Mouse (Mus musculus): Measurements from ENCODE around the gene Hnrnpll.
"Not testable (repeated sequence)": the region's sequence is repeated elsewhere in the genome, so short reads cannot be mapped to it uniquely, and the experiment has no call there.

Hnrnpll gene

DNA sequence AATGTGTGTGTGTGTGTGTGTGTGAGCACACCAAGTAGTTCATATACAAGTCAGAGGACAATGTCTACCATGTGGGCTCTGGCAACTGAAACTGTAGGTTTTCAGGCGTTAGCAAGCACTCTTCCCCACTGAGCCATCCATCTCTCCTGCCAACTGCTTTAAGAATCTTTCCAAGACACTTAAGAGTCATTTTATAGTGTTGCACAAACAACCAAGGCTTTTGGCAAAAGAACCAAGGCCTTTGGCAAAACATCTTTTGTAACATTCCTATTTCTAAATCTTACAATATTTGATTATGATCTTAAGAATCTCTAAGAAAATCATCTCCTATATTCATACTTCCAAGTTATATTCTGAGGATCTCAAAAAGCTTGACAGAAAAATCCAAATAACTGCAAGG lies 2.4 kb downstream of the Hnrnpll start:
- no peak for DNase-seq (ENCODE audit: low read depth, low spot score)

DNA sequence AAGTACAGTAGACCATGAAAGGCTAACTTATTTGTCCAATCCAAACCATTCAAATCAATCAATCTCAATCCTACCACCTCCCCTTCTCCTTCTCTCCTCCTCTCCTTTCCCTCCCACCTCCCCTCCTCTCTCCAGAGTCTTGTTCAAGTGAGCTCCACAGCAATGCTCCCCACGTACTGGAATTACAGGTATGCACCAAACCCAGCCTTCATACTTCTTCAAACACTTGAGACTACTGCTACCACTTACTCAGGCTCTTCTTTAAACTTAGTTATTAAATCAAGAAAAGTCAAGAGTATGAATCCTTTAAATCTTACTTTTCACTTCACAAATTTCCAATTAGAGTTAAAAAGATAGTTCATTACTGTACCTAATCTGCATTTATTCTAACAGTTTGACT lies 3.6 kb downstream of the Hnrnpll start:
- no peak for DNase-seq (ENCODE audit: low read depth, low spot score)

DNA sequence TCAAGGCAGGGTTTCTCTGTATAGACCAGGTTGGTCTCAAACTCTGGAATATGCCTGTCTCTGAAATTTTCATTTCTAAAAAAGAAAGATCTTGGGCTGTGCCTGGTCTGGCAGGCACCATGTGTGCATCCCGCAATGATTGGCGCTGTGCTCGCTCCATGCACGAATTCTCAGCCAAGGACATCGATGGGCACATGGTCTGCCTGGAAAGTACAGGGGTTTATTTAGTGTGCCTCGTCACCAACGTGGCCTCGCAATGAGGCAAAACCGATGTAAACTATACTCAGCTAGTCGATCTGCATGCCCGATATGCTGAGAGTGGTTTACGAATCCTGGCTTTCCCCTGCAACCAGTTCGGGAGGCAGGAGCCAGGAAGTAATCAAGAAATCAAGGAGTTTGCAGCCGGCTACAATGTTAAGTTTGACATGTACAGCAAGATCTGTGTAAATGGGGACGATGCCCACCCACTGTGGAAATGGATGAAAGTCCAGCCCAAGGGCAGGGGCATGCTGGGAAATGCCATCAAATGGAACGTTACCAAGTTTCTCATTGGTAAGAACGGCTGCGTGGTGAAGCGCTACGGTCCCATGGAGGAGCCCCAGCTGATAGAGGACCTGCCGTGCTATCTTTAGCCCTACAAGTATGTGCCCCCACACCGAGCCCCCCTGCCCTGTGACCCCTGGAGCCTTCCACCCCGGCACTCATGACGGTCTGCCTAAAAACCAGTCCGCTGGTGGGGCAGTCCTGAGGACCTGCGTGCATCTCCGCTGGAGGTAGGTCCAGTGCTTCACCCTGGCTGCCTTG lies 8.0 kb downstream of the Hnrnpll start:
- no peak for DNase-seq (ENCODE audit: low read depth, low spot score)

DNA sequence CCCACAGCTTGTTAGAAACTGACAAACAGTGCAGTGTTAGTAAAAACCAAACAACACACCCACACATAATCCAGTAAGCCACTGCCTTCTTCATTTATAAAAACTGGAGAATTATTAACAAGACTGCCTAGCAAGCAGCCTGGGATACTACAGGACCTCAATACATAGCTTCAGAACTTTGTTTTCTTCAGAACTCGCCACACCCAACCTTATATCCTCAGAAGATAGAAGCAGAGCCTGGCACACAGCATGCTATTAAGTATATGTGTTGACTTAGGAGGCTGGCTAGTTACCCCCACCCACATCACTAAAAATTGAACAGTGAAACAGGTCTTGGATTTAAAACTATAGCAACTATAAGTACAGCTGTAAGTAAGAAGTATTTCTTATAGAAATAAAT lies 10.5 kb downstream of the Hnrnpll start:
- DNase-seq (ENCODE audit: low read depth, low spot score) = no peak

DNA sequence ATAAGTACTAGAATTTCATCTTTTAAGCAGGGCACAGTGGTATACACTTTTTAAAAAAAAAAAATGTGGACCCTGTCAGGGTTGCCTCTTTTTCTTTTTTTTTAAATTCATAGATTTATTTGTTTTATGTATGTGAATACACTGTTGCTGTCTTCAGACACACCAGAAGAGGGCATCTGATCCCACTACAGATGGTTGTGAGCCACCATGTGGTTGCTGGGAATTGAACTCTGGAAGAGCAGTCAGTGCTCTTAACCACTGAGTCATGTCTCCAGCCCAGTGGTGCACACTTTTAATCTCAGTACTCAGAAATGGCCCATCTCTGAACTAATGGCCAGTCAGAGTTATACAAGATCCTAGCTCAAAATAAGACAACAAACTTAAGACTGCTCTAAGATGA lies 12.8 kb downstream of the Hnrnpll start:
- DNase-seq (ENCODE audit: low read depth, low spot score) = not testable (repeated sequence)

DNA sequence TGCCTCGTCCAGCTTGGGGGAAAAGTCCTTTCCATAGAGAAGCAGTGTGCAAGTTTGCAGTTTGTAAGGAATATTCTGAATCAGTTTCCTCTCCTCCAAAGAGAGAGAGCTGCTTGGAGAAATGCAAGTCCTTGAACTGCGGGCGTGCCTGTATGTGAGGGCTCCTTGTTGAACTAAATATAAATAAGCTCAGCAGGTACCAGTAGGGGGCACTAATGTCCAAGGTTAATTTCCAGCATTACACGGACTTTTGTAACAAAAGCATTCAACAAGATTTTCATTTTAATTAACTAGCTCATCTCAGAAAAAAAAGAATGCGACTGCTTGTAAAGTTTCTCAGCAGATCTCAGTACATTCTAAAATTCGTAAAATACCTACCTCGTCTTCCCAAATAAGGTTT lies 13.9 kb downstream of the Hnrnpll start:
- peak; percentile 66 for DNase-seq (ENCODE audit: low read depth, low spot score)

DNA sequence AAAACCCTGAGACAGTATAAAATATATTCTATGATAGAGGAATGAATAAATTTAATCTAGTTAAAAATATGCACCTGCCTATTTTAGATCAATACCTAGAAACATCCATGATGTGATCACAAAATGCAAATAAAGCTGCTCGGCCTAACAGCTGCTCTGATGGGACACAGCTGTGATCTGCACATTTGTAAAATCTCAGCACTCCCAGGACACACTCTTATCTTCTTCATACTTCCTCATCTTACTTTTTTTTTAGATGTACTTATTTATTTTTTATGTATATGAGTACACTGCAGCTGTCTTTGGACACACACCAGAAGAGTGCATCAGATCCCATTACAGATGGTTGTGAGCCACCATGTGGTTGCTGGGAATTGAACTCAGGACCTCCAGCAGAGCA lies 20.4 kb downstream of the Hnrnpll start:
- no peak for DNase-seq (ENCODE audit: low read depth, low spot score)

DNA sequence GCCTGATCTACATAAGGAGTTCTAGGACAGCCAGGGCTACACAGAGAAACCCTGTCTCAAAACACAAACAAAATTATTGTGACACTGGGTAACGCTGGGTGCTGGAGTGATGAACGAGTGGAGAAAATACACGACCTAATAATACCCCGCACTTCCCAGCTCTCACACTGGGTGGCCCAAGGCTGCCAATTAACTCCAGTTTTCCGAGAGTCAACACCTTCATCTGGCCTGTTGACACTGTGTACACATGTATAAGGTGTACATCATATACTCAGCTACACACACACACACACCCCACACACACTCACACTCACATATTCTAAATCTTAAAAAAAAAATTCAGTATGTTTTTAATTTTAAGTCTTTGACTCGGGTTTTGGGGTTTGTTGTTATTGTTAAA lies 33.5 kb downstream of the Hnrnpll start:
- no peak for DNase-seq (ENCODE audit: low read depth, low spot score)

DNA sequence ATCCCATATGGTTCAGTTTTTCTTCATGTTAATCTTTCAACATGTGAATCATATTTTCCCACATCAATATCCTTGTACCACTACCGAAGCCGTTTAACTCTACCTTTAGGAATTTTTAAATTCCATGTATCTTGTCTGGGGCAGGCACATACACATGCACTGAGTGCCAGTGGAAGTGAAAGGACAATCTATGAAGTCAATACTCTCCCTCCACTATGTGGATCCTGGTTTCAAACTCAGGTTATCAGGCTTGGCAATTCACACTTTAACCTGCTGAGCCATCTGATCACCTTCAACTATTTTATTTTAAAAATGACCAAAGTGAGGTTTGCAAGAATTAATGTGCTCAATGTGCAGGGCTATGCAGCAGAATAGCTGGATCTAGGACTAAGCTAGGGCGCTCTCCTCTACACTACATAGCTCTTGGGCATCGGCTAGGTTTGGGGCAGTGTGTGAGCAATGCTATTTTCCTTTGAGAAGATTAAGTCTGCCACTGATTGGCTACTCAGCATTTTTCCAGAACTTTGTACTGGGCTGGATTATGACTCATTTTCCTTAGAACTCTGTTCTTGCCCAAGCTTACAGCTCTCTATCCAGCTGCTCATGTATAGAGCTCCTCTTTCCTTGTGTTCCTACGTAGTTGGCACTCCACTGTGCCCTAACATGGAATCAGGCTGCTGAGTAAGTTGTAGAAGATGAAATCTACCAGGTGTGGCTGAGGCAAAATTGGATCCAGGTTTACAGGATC lies 35.8 kb downstream of the Hnrnpll start:
- no peak for DNase-seq (ENCODE audit: low read depth, low spot score)

DNA sequence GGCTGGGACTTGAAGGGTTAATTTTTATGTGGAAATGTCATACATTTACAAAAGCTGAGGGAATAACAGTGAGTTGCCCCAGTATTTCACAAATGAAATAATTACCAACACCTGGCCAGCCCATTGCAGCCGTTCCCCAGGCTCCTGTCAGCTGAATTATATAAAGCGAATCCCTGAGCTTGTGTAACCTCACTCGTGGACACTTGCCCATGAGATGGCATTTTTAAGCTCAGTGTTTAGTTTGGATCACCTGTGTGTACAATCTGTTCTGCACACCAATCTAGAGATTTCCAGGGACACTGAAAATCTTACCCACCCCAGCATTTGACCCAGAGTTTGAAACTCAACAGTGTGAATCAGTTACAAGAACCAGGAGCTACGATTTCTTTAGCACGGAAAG lies 40.0 kb downstream of the Hnrnpll start:
- DNase-seq (ENCODE audit: low read depth, low spot score) = no peak

DNA sequence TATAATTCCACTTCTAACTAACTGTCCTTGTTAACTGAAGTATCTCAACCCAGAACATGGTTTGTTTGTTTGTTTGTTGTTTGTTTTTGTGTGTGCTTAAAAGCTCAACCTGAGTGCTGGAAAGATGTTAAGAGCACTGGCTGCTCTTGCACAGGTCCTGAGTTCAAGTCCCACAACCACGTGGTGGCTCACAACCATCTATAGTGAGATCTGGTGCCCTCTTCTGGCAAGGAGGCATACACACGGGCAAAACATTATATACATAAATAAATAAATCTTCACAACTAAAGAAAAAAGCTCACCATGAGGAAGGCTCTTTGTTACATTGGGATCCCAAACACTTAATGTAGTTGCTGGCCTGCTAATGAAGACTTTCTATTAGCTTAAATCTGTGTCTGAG lies 41.6 kb downstream of the Hnrnpll start:
- DNase-seq (ENCODE audit: low read depth, low spot score) = no peak

DNA sequence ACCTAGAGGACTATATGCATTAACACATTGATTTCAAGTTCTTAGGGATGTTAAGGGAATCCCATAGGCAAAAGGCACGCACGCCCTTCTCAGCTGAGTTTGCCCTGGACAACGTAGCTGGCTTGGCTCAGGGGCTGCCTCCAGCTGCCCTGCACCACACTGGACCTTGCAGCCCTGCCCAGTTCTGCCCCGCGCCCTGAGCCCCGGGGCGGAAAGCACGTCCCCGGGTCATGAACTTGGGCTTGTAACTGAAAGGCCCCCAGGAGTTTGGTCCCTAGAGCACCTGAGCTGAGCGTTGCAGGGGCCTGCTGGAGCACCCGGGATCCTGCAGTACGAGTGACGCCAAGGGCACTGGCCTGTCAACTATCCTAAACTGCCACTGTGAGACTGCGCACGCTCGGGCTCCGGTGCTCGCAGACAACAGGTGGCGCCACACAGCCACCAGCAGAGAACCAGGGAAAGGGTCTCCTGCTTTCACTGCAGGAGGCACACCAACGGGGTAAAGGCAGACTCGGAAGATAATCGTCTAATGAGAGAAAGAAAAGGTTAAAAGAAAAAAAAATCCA lies 43.1 kb downstream of the Hnrnpll start:
- no peak for DNase-seq (ENCODE audit: low read depth, low spot score)

DNA sequence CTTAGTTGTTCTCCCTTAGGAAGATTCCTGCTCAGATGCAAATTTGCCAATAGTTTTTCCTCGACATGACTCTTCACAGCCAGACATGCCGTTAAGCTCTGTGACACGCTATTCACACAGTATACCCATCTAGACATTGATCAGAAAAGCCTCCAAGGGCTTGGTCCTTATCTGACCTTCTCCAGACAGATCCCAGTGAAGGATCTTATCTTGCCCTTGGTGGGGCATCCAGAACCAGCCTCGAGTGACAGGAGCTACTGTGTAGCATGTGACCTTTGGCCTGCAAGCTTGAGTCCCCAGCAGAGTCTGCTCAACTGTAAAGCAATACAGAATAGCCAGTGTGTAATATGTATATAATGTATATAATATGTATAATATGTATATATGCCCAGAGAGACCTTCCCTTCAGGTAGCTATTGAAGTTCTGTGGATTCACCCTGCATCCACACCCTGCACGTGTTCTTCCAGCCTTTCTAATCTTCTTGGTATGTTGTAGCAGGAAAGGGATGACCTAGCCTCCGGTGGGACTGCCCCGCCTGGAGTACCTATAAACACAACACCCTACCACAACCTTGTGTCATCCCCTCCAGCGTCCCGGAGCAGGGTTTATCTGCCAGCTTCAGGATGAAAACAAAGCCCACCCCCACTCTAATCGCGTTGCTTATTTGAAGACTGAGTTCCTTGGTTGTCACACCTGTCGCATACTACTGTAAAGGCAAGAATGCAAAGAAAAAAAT lies 43.7 kb downstream of the Hnrnpll start:
- no peak for DNase-seq (ENCODE audit: low read depth, low spot score)

DNA sequence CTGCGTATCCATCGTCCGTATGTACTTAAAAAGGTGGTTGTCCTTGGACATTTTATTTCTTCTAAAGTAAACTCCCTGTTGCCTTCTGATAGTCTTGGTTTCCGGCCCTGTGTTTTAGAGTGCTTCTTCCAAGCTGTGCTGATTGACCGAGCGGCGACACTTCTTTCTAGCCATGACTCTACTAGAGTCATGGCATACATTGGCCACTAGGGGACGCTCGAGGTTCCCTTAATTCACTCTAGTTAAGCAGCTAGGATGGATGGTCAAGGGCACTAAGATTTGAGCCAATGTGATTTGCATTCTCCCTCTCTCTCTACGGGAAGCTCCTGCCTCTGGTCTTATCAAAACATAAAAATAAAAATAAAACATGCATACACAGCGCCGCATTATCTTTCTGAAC lies 44.7 kb downstream of the Hnrnpll start:
- DNase-seq (ENCODE audit: low read depth, low spot score) = peak; percentile 59

DNA sequence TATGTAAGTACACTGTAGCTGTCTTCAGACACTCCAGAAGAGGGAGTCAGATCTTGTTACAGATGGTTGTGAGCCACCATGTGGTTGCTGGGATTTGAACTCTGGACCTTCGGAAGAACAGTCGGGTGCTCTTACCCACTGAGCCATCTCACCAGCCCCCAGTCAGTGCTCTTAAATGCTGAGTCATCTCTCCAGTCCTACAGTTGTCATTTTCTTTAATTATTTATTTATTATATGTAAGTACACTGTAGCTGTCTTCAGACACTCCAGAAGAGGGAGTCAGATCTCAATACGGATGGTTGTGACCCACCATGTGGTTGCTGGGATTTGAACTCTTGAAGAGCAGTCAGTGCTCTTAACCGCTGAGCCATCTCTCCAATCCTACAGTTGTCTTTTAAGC lies 45.7 kb downstream of the Hnrnpll start:
- DNase-seq (ENCODE audit: low read depth, low spot score) = not testable (repeated sequence)

DNA sequence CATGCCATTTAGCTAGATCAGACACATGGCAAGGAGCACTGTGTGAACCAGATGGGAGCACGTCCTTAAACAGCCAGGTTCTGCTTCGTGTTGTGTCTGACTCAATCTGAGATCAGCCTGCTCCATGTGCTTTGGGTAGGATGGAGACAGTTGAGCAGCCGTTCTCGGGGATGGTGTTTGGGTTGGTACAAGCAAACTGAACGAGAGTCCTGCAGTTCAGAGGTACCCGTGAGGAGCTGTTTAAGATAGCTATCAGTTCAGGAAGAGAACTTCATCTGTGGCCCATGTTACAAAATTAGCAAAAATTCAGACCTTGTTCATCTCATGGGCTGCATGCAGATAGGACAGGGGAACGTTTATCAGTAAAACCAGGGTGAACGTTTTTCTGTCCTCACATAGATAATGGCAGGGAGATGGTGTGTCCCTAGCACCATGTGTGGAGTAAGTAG lies 47.7 kb downstream of the Hnrnpll start:
- DNase-seq (ENCODE audit: low read depth, low spot score) = no peak

DNA sequence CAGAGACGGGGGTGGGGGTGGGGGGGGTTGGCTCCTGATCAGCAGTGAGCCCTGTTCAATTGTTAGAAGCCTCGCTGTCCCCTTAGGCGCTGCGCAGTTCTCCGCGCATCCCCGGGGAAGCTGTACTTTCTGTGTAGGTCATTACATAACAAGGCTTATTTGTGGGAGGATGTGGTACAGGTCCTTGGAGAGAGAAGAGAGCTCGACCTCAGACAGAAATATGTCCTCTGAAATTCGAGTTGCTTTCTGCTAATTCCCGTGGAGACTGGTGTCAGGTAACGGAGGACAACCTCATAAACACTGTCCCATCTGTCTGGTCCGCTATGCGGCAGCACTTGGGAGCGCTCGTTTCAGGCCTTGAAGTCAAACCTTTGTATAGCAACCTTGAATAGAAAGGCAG lies 52.2 kb downstream of the Hnrnpll start:
- DNase-seq (ENCODE audit: low read depth, low spot score) = peak; percentile 60

DNA sequence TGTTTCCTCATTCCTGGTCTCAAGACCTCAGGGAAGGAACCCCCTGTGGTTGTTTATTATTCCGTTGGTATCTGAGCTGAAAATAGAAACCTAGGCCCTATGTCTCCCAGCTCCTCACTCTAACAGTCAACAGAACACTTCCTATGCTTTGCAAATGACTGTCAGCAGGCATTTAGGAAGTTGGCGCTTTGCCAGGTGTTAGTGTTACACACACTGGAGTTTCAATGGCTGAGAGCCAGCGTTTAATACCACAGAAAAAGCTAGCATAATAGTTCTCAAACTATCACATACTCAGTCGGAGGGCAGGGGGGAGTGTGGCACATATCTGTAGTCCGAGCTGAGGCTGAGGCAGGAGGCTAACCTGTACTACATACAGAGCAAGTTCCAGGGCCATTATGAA lies 53.3 kb downstream of the Hnrnpll start:
- peak; percentile 64 for DNase-seq (ENCODE audit: low read depth, low spot score)

DNA sequence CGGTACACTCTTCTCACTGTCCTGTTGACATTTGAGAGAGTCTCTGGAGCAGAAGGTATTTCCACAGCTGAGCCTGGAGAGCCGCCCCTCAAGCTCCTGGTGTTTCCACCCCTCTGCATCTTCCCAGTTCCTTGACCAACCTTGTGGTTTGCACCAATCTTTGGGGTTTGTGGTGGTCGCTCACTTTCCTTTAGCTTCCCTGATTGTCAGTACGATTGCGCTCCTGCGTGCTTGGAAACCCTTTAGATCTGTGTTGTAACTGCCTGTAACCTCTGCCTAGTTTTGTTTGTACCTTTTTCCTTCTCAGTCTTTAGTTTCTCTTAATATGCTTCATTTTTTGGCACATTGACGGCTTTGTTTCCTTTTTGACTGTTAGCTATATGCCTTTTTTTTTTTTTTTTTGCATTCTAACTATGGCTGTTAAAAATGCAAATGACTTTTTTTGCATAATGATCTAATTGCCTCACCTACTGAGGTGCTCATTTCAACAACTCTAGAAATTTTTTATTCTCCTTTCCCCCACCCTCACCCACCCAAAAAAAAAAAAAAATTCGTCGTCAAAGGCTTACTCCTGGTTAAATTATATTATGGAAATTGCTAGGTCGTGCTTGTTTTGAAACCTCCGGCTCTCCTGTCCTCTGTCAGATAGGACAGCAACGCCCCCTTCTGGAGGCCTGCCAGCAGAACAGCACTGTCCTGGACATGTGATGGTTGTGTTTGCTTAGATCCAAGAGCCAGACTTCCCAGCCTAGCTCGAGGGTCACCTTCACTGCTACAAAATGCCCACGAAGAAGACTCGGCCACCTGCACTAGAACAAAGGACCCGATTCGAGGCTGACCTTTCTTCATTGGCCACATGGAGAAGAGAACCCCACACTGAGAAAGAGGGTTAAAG lies 57.5 kb downstream of the Hnrnpll start:
- DNase-seq (ENCODE audit: low read depth, low spot score) = peak; percentile 56

DNA sequence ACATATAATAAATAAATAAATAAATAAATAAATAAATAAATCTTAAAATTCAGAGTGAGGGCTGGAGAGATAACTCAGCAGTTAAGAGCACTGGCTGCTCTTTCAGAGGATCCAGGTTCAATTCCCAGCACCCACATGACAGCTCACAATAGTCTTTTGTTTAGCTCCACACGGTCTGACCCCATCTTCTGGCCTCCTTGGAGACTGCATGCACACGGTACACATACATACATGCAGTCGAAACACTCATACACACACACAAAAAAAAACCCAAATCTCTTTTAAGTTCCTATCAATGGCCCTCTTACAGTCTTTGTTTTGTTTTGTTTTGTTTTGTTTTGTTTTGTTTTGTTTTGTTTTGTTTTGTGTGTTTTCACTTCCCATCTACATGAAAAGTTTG lies 58.3 kb downstream of the Hnrnpll start:
- not testable (repeated sequence) for DNase-seq (ENCODE audit: low read depth, low spot score)

DNA sequence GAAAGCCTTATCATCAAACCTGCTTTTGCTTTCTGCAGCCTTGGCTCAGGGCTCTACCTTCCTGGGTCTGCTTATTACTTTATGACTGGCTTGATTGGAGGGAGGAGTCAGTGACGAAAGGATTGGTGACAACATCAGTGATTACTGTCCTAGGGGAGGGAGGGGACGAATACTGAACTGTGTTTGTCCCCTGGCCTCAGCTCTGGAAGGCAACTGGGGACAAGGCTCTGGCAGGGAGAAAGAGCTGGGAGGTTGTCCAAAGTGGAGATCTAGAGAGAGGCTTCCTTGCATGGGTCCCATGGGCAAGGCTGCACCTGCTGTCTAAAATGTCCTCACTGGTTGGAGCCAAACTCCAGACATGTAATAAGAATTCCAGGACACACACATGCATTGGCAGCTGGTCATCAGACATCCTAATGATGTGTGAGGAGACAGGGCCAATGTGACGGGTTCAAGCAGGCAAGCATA lies 59.7 kb downstream of the Hnrnpll start:
- no peak for DNase-seq (ENCODE audit: low read depth, low spot score)
